Mouse (Mus musculus): ENCODE data around the gene Maml3.

The Maml3 gene

GRCm38 (mm10) chr3:51778738-51779592, 325.9 kb downstream of the Maml3 start:
- no peak for DNase-seq (ENCODE audit: low spot score)

- no peak for DNase-seq (ENCODE audit: low spot score)
These were observed 326.7 kb downstream of the Maml3 start for GRCm38 (mm10) chr3:51778179-51778578.

GRCm38 (mm10) chr3:51776018-51776611, 328.8 kb downstream of the Maml3 start:
- DNase-seq (ENCODE audit: low spot score): no peak

- no peak for DNase-seq (ENCODE audit: low spot score)
These were observed 331.3 kb downstream of the Maml3 start for GRCm38 (mm10) chr3:51773587-51773986.

- no peak for DNase-seq (ENCODE audit: low spot score)
These were observed 332.8 kb downstream of the Maml3 start for GRCm38 (mm10) chr3:51771839-51772630.

- DNase-seq (ENCODE audit: low spot score): no peak
These were observed 335.7 kb downstream of the Maml3 start for GRCm38 (mm10) chr3:51769196-51769595.

GRCm38 (mm10) chr3:51765220-51765923, 339.5 kb downstream of the Maml3 start:
- no peak for DNase-seq (ENCODE audit: low spot score)

GRCm38 (mm10) chr3:51764175-51764574, 340.7 kb downstream of the Maml3 start:
- DNase-seq (ENCODE audit: low spot score): no peak

GRCm38 (mm10) chr3:51762900-51763299, 342.0 kb downstream of the Maml3 start:
- DNase-seq (ENCODE audit: low spot score): no peak

- no peak for DNase-seq (ENCODE audit: low spot score)
These were observed 345.3 kb downstream of the Maml3 start for GRCm38 (mm10) chr3:51759534-51759933.

GRCm38 (mm10) chr3:51757032-51757431, 347.8 kb downstream of the Maml3 start:
- DNase-seq (ENCODE audit: low spot score): no peak

- no peak for DNase-seq (ENCODE audit: low spot score)
These were observed 348.6 kb downstream of the Maml3 start for GRCm38 (mm10) chr3:51756283-51756682.

GRCm38 (mm10) chr3:51753262-51753661, 351.6 kb downstream of the Maml3 start:
- no peak for DNase-seq (ENCODE audit: low spot score)

- DNase-seq (ENCODE audit: low spot score): no peak
These were observed 353.4 kb downstream of the Maml3 start for GRCm38 (mm10) chr3:51751440-51751839.

GRCm38 (mm10) chr3:51749812-51750481, 354.9 kb downstream of the Maml3 start:
- no peak for DNase-seq (ENCODE audit: low spot score)

- DNase-seq (ENCODE audit: low spot score): no peak
These were observed 355.5 kb downstream of the Maml3 start for GRCm38 (mm10) chr3:51749421-51749811.

GRCm38 (mm10) chr3:51748436-51749376, 356.2 kb downstream of the Maml3 start:
- no peak for DNase-seq (ENCODE audit: low spot score)

- no peak for DNase-seq (ENCODE audit: low spot score)
These were observed 358.1 kb downstream of the Maml3 start for GRCm38 (mm10) chr3:51746816-51747215.

GRCm38 (mm10) chr3:51745162-51745561, 359.7 kb downstream of the Maml3 start:
- peak; percentile 69 for DNase-seq (ENCODE audit: low spot score)

GRCm38 (mm10) chr3:51744339-51744759, 360.5 kb downstream of the Maml3 start:
- DNase-seq (ENCODE audit: low spot score): no peak
